Mouse (Mus musculus) adrenal gland, adult 10 weeks (tissue): ENCODE results near the gene Flg2. TPM values are rescaled to one million over a fixed set of nuclear protein-coding genes. Genes with fewer than 3 reads are reported as not detected.

Source experiments
- polyA plus RNA-seq: library from polyadenylated mRNA; stranded (reverse); fragments of 350-450 nt; fragmentation: Illumina TruSeq; extraction: RNeasy Lipid Tissue Mini Kit (QIAGEN cat#74804); gene quantifications from one replicate; pipeline ENCODE4 v1.2.3, GENCODE M21; 2014; ENCODE audit warnings: low read depth, low replicate concordance

The Flg2 gene
- polyA plus RNA-seq: not detected

DNA sequence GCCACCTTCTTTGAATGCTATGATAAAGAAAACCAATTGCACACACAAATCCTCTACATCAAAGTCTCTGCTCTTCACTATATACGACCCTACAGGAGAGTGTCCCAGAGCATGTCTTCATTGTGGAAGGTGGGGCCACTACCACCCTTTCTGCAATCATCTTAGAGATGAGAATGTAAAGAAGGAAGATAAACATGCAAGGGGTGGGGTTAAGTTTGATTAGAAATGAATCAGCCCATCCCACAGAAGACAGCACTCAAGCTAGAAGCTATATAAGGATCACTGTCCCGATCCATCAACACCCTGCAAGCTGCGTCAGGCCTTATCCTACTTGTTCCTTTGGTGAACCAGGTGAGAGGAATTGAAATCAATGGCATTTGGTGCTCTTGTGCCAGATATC, at the start of gene Flg2:
TSS of gene Flg2 (plus strand) at position 301 of the 400 bp plus-strand sequence.

Other genes with a start within 250 kb of the Flg2 start
- not detected for gene Lce3d, start 239.9 kb upstream of the Flg2 start, polyA plus RNA-seq
- gene Lce3e, start 230.2 kb upstream of the Flg2 start, polyA plus RNA-seq: not detected
- gene Lce3f, start 205.1 kb upstream of the Flg2 start, polyA plus RNA-seq: not detected
- gene Crct1, start 181.6 kb upstream of the Flg2 start, polyA plus RNA-seq: not detected
- not detected for gene Lce1m, start 178.2 kb upstream of the Flg2 start, polyA plus RNA-seq
- not detected for gene Gm4858, start 128.5 kb upstream of the Flg2 start, polyA plus RNA-seq
- gene Crnn, start 52.5 kb upstream of the Flg2 start, polyA plus RNA-seq: not detected
- gene Flg, start 76.2 kb downstream of the Flg2 start, polyA plus RNA-seq: not detected
- gene Hrnr, start 122.5 kb downstream of the Flg2 start, polyA plus RNA-seq: not detected
- not detected for gene Rptn, start 196.4 kb downstream of the Flg2 start, polyA plus RNA-seq
- gene Tchh, start 245.1 kb downstream of the Flg2 start, polyA plus RNA-seq: 0.58 TPM